Mouse (Mus musculus) testis, adult 2 months (tissue): Measurements from ENCODE around the gene Hoxd4. TPM values are rescaled to one million over a fixed set of nuclear protein-coding genes. Genes with fewer than 3 reads are reported as not detected.

Experiments
- H3K27ac ChIP-seq: fragments of 200-500 bp; 2 replicates; pipeline ENCODE4 v1.5.1; 2012; ENCODE audit warnings: low read depth, low read length; ENCODE audit not compliant: control insufficient read depth, insufficient read depth
- H3K27me3 ChIP-seq: fragments of 200-500 bp; 2 replicates; pipeline ENCODE4 v1.6.1; 2012; ENCODE audit warnings: mild to moderate bottlenecking, low read length, moderate library complexity; ENCODE audit not compliant: control insufficient read depth, insufficient read depth
- H3K36me3 ChIP-seq: fragments of 200-500 bp; 2 replicates; pipeline ENCODE4 v1.6.1; 2012; ENCODE audit warnings: mild to moderate bottlenecking, low read length; ENCODE audit not compliant: control insufficient read depth, insufficient read depth
- H3K4me1 ChIP-seq: fragments of 200-500 bp; 2 replicates; pipeline ENCODE4 v1.6.1; 2012; ENCODE audit warnings: low read length; ENCODE audit not compliant: control insufficient read depth, insufficient read depth
- H3K4me3 ChIP-seq: fragments of 200-500 bp; 2 replicates; pipeline ENCODE4 v1.5.1; 2012; ENCODE audit warnings: low read depth, mild to moderate bottlenecking, low read length, moderate library complexity, mixed read lengths; ENCODE audit not compliant: control insufficient read depth
- CTCF ChIP-seq: fragments of 200-500 bp; IDR thresholded peaks from 2 replicates; pipeline ENCODE4 v1.5.1; 2012; ENCODE audit warnings: low read depth, mild to moderate bottlenecking, inconsistent platforms, low read length, moderate library complexity; ENCODE audit not compliant: control insufficient read depth, insufficient read depth, insufficient replicate concordance
- POLR2A ChIP-seq: fragments of 200-500 bp; IDR thresholded peaks from 2 replicates; pipeline ENCODE4 v1.6.1; 2012; ENCODE audit warnings: low read depth, mild to moderate bottlenecking, inconsistent platforms, low read length, moderate library complexity; ENCODE audit not compliant: control insufficient read depth
- polyA plus RNA-seq: library from polyadenylated mRNA; depleted of rRNA; stranded (reverse); fragments of >200 nt; gene quantifications from 2 replicates; pipeline ENCODE4 v1.2.3, GENCODE M21; 2012

Hoxd4 gene
- polyA plus RNA-seq, 1 experiment, result 3.3 TPM

DNA sequence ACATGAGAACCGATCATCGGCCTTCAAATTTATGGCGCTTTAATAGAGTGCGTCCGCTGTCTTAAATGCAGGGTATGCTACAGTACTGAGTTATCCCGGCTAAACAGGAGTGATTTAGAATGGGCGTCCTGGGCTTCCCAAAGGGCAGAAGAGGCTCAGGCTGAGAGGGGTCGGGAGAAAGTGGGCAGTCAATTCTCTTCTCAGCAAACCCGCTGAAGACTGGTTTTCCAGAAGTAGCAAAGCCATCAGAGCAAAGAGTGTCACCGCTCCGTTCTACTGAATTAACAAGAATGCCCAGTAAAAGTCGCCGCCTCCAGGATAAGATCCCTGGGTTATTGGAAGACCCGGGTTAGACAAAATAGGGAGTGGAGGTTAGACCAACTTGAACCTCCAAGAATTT, 28.1 kb downstream of the Hoxd4 start:
- no peak for TF ChIP-seq CTCF
- no peak for TF ChIP-seq POLR2A
- Histone ChIP-seq H3K4me3 (no peak overlapping the region), H3K4me1 (peaks cover 4% of the 10 kb centered on the region; the same call in 1 of the 2 replicates), H3K27me3 (peaks cover 5% of the 10 kb centered on the region), H3K27ac (no peak overlapping the region), H3K36me3 (no peaks in the 10 kb centered on the region)

DNA sequence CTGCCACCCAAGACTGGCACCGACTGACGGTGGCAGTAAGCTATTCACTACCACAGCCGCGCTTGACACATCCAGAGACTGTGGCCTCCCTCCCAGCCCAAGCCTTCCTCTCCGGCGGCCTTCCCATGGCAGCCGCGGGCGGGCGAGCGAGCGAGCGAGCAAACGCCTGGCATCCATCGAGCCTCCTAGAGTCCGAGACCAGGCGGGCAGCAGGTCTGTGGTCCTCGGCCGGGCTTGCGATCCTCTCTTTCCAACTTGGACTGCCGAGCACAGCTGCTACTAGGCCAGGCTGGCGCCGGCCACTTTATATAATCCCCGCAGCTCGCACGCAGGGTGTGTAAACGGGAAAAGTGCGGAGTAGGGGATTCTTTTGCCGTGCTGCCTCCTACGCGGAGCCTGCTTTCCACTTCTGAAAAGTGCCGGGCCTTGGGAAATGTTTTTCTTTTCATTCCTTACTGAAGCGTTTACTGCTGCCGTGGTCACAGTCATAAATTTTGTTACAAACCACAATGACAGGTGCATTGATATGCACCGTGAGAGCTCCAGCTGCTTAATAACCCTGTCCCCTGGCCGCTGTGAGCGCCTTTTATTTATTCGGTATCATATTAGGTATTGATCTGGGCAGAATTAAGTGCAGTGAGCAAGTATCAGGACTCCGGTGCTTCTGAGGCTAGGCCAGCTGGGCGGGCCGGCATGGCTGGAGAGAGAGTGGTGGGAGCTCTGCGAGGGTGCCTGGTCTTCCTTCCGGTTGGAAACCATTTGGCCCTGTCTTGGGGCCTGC, 28.8 kb downstream of the Hoxd4 start:
- TF ChIP-seq POLR2A (no peak), CTCF (no peak)
- Histone ChIP-seq H3K36me3 (no peaks in the 10 kb centered on the region), H3K4me3 (peak overlapping the region; percentile 6; the same call in 1 of the 2 replicates), H3K4me1 (peaks cover 5% of the 10 kb centered on the region; the same call in 1 of the 2 replicates), H3K27me3 (peaks cover 2% of the 10 kb centered on the region), H3K27ac (no peak overlapping the region)

DNA sequence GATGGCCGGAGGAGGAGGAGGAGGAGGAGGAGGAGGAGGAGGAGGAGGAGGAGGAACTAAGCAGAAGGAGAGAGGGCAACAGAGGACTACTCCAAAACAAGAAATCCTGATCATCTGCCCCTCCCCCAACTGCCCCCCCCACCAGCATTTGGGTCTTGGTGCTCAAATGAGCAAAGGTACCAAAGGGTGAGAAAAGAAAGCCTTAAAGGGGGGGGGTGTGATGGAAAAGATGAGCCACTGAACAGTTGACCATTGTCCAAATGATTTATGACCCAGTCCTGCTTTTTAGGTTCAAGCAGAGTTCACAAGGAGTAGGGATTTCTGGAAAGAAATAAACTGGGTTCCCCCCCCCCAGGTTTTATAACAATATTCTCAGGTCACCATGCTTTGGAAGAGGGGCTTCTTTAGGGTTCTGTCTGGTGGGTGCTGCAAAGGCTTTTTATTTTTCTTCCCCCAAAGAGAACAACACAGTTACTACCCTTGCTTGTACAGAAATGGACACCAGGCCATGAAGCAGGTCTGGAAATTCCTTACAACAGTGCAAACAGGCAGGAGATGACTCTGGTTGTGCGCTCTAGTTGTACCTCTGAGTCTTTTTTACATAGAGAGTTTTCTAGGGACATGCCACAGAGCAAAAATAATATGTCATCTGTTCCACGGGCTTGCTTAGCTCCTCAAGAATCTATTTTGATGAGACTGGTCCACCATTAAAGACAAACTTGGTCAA, 29.7 kb downstream of the Hoxd4 start:
- Histone ChIP-seq H3K27ac (no peak overlapping the region), H3K4me1 (peaks cover 6% of the 10 kb centered on the region; the same call in 1 of the 2 replicates), H3K4me3 (no peak overlapping the region), H3K27me3 (peaks cover 2% of the 10 kb centered on the region), H3K36me3 (no peaks in the 10 kb centered on the region)
- TF ChIP-seq POLR2A, result no peak
- TF ChIP-seq CTCF, result no peak

DNA sequence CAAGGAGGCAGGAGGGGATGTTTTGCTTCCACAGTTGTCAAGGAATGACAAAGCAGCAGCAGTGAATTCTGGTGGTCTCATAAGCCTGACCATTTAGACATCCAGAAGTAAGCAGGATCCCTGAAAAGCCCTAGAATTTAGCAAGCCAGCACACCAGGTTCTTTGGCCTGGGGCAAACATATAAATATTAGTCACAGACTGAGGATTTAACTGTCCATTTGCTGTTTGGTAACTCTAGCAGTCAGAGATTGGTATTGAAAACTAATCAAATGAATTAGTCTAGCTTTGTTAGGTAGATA, 30.2 kb downstream of the Hoxd4 start:
- no peak overlapping the region for H3K4me3 ChIP-seq
- no peak for TF ChIP-seq CTCF
- no peak for TF ChIP-seq POLR2A
- peaks cover 10% of the 10 kb centered on the region for H3K4me1 ChIP-seq
- H3K36me3 ChIP-seq, result no peaks in the 10 kb centered on the region
- H3K27ac ChIP-seq, result no peak overlapping the region
- H3K27me3 ChIP-seq, result peaks cover 2% of the 10 kb centered on the region

DNA sequence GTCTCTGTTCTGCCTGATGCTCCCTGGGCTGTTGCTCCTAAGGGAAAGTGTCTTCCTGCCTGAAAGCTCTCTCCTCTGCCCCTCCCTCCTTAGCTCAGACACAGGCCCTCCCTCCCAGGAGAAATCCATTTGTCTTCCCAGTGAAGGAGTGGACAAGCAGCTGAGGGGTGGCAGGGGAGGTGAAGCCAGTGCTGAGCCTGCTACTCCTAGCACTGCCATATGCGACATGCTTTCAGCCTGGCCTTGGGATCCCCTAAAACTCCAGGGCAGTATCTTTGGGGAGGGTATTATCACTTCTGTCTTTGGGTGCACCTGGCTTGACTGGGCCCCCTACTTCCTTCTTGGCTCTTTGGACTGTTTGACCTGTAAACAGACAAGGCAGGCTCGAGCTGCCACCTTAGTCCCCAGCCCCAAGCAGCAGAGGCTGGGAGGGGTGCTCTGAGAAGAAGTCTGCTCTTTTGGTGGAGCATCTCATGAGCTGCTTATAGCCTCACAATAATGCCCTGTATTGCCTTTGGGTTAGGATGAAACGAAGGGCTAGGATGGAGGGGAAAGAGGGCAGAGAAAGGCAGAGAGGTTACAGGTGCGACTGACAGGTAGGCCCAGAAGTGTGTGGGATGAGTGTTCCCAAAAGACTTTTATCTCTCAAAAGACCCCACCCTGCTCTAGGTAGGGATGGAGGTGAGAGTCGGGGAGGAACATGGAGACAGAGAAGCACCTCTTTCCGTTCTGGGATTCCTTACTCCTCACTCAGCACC, 34.0 kb downstream of the Hoxd4 start:
- Histone ChIP-seq H3K27me3 (peaks cover 3% of the 10 kb centered on the region), H3K4me1 (peaks cover 19% of the 10 kb centered on the region), H3K4me3 (no peak overlapping the region; the same call in 1 of the 2 replicates), H3K27ac (no peak overlapping the region), H3K36me3 (no peaks in the 10 kb centered on the region)
- no peak for TF ChIP-seq POLR2A
- no peak for TF ChIP-seq CTCF

DNA sequence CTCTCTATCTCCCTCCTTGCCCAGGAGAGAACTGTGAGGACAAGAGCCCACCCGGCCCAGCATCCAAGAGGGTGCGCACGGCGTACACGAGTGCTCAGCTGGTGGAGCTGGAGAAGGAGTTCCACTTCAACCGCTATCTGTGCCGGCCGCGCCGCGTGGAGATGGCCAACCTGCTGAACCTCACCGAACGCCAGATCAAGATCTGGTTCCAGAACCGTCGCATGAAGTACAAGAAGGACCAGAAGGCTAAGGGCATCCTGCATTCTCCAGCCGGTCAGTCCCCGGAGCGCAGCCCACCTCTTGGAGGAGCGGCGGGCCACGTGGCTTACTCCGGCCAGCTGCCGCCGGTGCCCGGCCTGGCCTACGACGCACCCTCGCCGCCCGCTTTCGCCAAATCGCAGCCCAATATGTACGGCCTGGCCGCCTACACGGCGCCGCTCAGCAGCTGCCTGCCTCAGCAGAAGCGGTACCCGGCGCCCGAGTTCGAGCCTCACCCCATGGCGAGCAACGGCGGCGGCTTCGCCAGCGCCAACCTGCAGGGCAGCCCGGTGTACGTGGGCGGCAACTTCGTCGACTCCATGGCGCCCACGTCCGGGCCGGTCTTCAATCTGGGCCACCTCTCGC, 34.7 kb downstream of the Hoxd4 start:
- no peak overlapping the region for H3K27ac ChIP-seq
- peak overlapping the region; percentile 30 for H3K4me3 ChIP-seq
- TF ChIP-seq POLR2A (no peak; the same call in 1 of the 2 replicates), CTCF (no peak)
- H3K27me3 ChIP-seq, result peaks cover 3% of the 10 kb centered on the region
- no peaks in the 10 kb centered on the region for H3K36me3 ChIP-seq
- peaks cover 19% of the 10 kb centered on the region for H3K4me1 ChIP-seq
